Mouse (Mus musculus): ENCODE measurements around the gene Tgfb2.

The Tgfb2 gene

DNA sequence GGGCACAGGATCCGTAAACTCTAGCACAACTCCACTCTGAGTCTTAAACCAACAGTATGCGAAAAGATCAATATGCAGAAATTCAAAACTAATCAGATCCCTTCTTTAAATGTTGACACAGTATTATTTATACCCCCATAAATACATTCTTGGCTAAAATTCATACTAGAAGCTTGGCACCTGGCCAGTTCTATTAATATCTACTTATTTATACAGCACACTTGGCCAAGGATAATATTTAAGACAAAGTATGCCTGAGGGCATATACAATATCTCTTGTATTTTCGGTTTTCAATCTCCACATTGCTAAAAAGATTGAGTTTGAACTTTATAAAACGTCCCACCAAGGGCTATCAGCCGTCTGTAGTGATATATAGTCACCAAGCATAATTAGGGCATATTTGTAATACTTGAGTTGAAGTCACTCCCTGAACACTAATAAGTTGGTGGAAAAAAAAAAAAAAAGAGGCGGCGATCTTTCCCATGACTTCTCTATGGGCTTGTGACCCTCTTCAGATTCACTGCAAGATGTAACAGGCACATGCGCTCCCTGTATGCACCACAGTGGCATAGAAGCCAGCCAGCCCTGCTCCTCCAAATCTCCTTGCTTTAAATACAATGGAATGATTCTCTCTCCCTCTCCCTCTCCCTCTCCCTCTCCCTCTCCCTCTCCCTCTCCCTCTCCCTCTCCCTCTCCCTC is 4.4 kb downstream of the Tgfb2 start:
- no peak for DNase-seq

DNA sequence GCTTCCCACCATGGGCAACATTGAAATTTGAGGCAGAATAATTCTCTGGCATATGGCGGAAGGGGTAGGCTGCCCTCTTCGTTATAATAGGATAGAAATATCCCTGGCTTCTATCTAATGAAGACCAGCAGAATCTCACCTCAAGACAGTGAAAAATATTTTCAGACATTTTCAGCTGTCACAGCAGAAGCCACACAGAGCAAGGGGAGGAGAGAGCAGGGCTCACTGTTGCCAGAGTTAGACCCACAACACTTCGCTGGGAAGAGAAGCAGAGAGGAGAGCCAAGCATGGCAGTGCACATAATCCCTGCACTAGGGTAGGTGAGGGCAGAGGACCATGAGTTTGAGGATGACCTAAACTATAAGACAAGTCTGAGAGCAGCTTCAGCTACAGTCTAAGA is 5.3 kb downstream of the Tgfb2 start:
- no peak for DNase-seq

DNA sequence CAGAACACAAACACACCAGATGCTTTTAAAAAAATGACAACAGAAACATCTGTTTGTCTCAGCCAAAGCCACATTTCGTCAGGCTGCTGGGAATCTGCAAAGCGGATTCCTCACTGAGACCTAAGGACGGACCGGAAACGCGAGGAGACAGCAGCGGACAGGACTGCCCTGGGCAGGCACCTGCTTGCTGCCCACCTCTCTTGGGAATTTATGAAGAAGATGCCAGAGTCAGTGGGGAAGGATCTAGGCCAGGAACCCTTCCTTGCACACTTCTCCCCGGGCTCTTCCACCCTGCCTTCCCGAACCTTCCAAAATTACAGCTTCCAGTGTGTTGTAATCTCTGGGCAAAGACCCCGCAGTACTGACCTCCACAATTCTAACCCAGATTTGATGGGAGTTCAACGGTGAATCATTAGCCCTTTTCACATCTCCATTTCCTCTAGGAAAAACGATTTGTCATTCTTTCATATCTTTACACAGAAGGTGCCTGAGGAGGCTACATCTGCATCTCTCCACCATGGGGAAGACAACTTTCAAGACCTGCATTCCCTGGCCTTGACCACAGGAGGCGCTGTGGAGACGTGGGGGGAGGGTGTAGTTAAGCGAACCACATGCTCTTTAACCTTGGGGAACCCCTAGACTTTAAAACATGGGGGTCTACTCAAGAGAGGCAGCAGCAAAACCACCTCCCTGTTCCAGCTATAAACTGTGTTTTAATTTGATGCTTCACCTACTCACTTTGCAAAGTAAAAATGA is 7.0 kb downstream of the Tgfb2 start:
- DNase-seq, result no peak

DNA sequence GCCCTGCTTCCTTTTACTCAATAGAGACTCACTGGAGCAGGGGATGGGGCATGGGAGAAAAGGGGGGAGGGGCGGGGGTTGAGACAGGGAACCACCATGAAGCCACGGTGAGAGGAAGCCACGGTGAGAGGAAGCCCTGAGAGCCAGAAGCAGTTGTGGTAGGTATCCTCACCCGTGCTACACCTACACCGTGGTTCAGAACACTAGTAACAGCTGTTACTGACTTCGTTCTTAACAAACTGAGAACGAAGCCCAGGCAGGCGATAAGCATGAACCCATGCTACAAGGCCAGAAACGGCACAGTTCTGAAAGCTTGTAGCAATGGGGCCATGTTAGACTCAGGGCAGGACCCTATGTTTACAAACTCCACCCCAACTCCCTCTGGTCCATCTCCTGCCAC is 9.6 kb downstream of the Tgfb2 start:
- DNase-seq, result no peak

DNA sequence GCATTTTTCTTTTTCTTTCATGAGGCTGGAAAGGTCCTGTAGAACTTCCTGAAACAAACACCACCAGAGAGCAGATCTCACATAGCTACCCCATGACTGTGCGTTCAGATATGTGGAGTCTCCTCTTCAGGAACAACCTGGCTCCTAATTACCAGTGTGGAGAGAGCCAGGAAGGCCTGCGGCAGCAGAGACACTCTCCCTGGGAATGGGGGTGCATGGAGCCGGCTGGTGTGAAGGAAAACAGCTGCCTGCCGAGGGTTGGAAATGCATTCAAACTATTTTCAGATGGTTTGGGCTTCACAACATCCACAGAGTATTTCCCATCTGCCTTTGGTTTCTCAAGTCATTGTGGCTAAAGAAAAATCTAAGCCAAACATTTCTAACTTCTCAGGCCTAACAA is 10.4 kb downstream of the Tgfb2 start:
- no peak for DNase-seq

DNA sequence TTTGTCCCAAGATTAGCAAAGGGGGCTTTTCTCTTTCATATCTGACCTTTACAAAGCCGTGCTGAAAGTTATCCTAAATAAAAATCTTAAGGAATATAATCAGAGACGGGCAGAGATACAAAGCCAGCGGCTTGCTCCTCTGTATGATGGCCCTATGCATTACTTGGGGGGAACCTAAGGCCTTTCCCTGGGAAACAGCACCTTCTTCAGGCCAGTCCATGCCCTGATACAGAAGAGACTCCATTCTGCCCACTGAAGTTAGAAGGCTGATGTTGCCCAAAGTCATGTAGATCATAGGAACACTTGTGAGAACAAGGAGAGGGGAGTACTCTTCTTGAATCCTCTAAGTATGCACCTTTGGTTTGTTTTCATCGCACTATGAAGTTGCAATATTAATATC is 13.4 kb downstream of the Tgfb2 start:
- no peak for DNase-seq

DNA sequence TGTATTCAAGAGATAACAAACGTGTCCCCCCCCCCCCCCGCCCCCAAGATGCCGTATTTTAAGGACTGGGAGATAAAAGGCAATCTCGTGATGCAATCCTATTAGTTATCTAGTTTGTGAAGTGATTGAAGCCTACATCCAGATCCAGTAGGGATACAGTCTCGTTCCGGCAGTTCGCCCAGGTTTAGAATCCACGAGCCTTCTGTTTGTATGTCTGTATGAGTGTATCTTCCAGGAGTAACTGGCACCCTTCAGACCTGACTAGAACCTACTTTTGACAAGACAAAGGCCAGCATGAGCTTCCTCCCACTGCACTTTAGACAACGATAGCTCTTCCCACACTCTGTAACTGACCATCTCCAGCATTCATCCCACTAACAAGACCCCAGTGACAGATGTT is 14.1 kb downstream of the Tgfb2 start:
- no peak for DNase-seq

DNA sequence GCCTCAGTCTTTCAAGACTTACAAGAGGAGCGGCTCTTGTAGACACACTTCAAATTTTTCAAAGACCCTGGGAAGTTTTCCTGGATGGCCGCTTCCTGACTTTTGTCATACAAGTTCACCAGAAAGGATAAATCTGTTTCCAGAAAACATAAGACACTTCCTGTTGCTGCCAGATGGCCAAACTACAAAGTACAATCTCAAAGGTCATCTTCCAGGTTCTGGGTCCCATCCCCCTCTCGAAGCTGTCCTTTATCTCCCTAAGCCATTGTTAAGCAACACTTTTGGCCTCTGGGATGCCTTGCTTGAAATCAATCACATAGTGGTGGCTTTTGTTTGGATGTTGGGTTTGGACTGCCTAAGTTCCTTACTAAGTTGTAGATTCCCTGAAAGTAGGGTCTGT is 21.7 kb downstream of the Tgfb2 start:
- DNase-seq, result no peak

DNA sequence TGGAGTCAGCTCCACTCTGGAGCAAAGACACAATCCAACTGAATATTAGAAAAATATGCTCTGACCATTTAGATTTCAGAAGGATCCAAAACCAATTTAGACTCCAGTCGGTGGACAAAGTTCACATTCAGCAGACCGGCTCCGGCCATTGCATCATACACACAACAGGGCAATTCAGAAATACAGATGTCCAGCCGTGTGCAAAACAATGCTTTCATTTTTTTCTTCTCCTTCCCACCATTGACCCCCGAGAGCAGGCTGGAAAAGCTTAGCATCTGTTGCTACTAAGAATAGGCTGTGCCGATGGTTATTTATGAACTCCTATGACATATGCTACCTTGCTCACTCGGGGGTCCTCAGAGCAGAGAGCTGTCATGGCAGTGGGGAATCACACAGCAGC is 23.2 kb downstream of the Tgfb2 start:
- DNase-seq, result no peak

DNA sequence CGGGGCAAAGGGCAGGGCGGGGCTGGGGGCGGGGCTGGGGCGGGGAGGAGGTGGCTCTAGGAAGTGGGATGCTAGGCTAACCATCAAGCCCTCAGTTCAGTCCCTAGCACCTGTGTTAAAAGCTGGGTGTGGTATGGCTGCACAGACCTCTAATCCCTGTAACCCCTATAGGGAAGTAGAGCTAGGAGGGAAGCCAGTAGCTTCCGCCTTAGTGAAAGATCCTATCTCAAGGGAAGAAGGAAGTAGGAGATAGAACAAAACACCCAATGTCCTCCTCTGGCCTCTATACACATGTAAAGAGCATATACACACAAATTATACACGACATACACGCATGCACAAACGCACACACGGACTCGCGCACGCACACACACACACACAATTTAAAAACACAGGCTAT is 28.2 kb downstream of the Tgfb2 start:
- DNase-seq, result no peak

DNA sequence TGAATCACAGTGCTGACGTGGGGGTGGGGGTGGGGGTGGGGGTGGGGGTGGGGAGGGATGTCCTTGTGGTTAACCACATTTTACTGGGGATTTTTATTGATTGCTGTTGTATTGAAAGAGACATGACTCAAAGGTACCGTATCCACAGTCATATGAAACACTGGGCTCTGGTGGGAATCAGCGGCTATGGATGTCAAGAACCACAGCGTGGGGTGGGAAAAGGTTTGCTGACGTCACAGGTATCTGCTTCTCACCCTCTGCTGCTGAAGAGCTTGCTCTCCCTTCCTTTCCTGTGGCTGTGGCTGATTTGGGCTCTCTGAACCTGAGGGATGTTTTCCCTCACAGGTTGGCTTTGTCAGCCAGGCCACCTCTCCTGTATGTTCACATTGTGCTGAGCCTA is 29.6 kb downstream of the Tgfb2 start:
- DNase-seq, result no peak

DNA sequence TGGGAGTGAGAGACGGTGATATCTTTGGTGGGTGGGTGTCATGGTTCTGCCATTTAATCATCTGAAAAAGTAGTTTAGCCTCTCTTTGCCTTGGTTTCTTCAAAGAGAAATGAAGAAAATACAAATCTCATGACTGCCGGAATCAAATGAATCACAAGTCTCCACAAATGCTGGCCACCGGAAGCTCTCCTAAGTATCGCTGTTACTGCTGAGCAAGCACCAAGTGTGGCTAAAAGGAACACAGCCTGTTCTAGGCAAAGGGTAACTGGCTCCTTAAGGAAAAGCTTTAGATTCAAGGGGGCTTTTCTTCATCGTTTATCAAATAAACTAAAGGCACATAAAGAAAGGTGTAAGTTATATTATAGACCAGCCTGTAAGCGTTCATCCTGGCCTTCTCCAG is 30.5 kb downstream of the Tgfb2 start:
- DNase-seq, result no peak

DNA sequence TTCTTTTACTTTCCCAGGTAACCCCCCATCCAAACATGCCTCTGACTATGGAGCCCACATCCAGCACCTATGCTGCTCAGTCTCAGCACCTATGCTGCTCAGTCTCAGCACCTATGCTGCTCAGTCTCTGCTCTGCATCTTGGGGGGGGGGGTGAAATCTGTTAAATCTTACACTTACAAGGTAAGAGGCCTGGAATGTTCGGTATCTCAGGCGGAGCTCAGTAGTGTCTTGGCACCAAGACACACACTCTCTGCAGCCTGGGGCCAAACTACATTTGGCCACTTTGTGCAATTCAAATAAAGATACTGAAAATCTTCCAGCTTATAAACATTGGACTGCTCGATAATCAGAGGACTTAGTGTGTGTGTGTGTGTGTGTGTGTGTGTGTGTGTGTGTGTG is 31.2 kb downstream of the Tgfb2 start:
- DNase-seq, result no peak

DNA sequence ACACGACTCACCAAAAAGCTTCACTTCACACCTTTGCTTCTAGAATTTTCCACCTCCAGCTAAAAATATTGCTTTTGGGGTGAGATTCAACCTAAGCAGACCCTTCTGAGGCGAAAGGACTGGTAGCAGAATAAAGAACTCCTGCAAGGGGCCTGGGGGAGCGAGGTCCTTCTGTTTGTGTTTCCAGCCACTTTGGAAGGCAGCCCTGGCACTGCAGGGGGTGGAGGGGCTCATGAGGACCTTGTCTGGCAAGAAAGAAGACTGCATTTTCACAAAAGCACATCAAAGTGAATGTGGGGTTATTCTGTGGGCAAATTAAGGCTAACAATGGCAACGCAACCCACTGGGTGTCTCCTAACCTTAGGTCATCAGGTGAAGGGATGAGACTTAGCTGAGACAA is 32.6 kb downstream of the Tgfb2 start:
- DNase-seq, result no peak

DNA sequence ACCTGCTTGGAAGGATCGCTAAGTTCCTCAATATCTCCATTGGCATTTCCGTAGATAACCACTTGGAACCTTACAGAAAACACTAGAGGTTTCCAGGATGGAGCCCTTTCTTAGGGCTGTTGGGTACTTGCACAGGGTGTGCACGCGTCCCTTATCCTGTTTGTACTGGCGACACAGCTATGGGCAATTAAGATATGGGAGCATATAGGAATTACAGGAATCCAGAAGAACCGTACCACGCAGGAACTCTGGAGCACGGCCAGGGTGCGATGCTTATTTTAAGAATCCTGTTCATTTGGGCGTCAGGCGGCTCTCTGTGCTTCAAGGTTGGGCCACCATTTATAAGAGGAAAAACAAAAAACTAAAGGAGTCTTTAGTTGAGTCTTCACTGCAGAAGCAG is 42.4 kb downstream of the Tgfb2 start:
- DNase-seq, result no peak

DNA sequence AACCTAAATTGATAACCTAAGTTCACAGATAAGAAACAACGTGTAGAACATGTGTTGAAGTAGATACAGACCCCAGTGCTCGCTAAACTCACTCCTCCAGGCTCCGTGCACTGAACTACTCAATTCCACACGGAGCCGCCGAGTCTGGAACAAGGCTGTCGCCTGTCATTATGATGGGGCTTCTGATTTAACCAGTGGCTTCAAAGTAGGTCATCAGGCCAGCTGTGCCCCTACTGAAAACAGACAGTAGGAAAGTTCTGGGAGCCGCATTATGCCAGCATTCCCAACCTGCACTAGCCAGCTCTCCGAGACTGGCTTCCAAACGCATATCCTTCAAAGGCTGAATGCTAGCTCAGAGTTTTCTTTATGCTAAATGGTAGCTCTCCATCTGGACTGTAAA is 42.8 kb downstream of the Tgfb2 start:
- DNase-seq, result no peak

DNA sequence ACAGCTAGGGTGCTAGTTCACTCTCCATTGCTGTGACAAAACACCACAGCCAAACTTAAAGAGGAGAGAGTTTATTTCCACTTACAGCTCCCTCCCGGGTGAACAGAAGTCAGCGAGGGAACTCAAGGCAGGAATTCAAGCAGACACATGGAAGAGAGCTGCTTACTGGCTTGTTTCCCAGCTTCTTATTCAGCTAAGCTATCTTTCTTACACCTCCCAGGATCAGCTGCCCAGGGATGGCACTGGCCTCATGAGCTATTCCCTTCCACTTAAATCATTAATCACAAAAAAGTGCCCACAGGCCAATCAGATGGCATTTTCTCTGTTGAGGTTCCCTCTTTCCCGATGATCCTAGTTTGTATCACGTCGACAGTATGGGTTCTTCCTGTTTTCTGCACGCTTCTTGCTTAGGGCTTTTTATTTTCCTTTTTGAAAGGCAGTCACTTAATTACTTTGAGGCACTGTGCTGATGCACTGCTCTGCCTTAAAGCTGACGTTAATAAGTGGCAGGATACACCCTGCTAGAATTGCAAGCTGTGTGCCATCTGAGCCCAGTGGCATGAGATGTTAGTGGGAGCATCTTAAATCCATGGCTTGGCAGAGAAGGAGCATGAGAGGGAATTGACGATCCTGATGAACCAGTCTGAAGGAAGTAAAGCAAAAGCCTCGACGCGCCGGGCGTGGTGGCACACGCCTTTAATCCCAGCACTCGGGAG is 44.4 kb downstream of the Tgfb2 start:
- DNase-seq, result no peak

DNA sequence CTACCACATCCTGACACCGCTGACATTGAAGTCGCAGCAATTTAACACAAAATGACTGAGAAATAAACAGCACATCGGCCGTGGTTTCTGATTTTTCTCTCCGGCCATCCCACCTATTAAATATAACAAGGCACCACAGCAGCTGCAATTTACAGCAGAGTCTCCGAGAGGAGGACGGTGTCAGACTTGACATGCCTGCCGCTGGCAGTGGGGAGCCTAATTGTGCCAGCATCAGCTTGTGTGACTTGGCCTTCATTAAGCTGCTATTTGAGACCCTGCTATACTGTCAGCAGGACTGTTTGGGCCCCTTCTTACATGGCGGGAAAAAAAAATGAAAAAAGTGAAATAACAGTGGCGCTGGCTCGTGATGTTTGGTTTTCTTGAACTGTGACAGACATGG is 47.0 kb downstream of the Tgfb2 start:
- no peak for DNase-seq

DNA sequence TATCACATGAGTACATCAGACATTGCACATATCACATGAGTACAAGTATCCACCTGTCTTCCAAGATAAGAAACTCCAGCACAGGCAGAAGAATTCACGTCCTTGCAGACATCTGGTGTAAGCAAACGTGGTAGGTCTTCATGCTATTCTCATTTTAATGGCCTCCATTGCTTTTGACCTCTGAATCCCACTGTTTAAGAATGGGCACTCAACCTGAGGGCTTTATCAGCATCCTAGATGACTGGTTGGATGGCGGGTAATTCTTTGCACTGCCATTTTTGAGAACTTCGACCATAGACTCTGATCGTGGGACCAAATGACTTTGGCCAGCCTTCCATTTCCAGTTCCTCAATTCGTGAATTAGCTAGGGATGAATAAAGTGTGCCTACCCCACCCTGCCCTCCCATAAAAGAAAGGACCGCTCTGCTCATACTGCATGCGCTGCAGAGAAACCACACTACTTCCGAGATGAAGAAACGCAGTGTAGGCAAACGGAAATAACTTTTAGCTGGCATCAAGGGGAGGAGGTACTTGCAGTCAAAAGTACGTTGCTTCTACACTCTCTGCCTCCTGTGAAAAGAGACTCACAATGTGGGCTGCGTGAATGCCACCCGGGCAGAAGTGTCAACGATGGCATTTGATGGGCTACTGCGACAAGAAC is 48.1 kb downstream of the Tgfb2 start:
- DNase-seq, result no peak

DNA sequence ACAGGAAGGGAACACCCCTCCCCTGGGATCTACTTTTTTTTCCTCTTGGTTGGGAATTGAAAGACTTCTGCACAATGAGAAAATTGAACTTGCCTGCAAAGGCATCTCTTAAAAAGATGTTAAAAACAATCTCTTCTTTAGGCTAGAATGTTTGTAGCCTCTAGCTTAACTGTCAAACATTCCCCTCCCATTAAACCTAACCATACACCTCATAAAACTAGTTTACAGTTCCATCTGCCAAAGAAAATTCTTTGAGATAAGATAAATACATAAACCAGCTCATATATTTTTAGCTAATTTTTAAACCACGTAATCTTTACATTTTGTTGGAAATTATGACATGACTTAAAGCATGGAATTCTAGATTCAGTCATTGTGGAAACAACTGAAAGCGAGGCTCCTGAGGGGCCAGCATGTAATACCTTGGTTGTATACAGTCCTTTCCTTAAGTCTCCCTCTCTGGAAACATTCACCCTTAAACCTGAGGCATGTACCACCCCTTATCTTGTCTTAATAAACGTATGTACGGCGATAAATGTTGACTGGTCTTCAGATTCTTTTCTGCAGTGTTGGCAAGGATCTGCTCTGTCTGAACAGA is 49.0 kb downstream of the Tgfb2 start:
- DNase-seq, result no peak

DNA sequence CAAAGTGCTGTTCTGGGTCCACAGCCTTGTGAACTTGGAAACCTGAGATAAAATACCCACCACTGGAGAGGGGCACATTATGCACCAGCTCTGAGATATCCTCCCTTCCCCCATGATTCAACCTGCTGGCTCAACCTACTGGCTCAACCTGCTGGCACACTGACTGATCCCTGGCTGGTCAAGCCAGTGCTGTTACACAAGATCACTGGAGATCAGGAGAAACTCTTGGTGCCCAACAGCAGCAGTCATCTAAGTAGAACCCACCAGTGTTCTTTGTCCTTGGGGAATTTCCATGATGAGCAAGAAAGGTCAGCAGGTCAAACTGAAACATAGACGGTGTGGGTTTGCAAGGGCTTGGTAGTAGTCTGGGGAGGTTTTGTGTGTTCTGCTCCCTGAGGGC is 49.6 kb downstream of the Tgfb2 start:
- DNase-seq, result no peak

DNA sequence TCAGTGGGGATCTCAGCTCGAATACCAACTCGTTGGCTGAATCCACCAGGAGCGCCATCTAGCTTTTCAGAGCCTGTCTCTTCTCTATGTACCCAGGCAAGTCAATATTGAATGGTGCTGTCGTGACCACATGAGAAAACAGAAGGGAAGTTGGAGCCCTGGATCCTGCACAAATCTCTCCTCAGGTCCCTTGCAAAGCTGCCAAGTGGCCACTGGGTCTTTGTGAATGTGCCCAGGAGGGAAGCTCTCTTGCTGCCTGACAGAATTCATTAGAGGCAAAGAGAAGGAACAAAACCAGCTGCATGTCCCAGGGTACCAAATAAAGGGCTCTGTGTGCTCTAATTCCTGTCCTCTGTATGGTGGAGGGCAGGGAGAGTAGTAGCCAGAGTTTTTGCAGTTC is 50.7 kb downstream of the Tgfb2 start:
- no peak for DNase-seq

DNA sequence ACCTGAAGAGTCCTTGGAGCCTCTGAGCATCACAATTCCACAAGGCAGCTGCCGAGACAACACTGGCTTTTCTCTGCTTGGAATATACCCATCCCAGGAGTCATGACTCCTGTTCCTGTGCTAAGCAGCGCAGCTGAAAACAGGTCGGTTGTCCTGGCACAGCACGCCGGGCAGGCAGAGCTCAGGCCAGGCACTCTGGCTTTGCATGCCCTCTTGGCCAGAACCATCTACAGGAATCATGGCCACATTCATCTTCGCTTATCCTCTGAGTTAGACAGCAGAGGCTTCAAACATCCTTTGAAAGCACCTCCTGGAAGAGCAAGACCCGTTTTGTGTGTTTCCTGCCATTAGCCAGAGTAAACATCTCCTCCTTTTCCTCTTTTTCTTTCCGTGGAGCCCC is 53.6 kb downstream of the Tgfb2 start:
- DNase-seq, result no peak
